Mouse (Mus musculus) lung, postnatal 0 days (tissue): Measurements from ENCODE around the gene Wwc2. TPM values are rescaled to one million over a fixed set of nuclear protein-coding genes. Genes with fewer than 3 reads are reported as not detected.

Experiments
- ATAC-seq: fragments of 200-750 bp; cut with Nextera tagmentation; 2 replicates; pipeline ENCODE4 v1.8.0; 2017; ENCODE audit warnings: moderate library complexity
- DNase-seq: peaks from one replicate; pipeline ENCODE4 v3.0.0-alpha.2; 2016; ENCODE audit warnings: low spot score
- H3K27ac ChIP-seq: fragments of 300-500 bp; sonication (generic); 2 replicates; pipeline ENCODE4 v1.5.1; 2014; ENCODE audit warnings: antibody characterized with exemption, mild to moderate bottlenecking, low read length, mixed read lengths
- H3K27me3 ChIP-seq: fragments of 300-500 bp; sonication (generic); replicated peaks from 2 replicates; pipeline ENCODE4 v1.6.1; 2014; ENCODE audit warnings: low read length, mixed read lengths; ENCODE audit not compliant: insufficient read depth
- H3K36me3 ChIP-seq: fragments of 300-500 bp; sonication (generic); 2 replicates; pipeline ENCODE4 v1.6.1; 2014; ENCODE audit warnings: low read length, mixed read lengths; ENCODE audit not compliant: insufficient read depth
- H3K4me1 ChIP-seq: fragments of 300-500 bp; sonication (generic); 2 replicates; pipeline ENCODE4 v1.6.1; 2014; ENCODE audit warnings: antibody characterized with exemption, low read depth, low read length, mixed read lengths; ENCODE audit not compliant: insufficient read depth
- H3K4me2 ChIP-seq: fragments of 300-500 bp; sonication (generic); replicated peaks from 2 replicates; pipeline ENCODE4 v1.6.1; 2014; ENCODE audit warnings: low read depth, mild to moderate bottlenecking, low read length, moderate library complexity, mixed read lengths
- H3K4me3 ChIP-seq: fragments of 300-500 bp; sonication (generic); 2 replicates; pipeline ENCODE4 v1.5.1; 2014; ENCODE audit warnings: low read depth, low read length
- H3K9ac ChIP-seq: fragments of 300-500 bp; sonication (generic); replicated peaks from 2 replicates; pipeline ENCODE4 v1.6.1; 2014; ENCODE audit warnings: low read depth, mild to moderate bottlenecking
- H3K9me3 ChIP-seq: fragments of 300-500 bp; sonication (generic); 2 replicates; pipeline ENCODE4 v1.6.1; 2016; ENCODE audit warnings: low read length, mixed read lengths
- CTCF ChIP-seq: IDR thresholded peaks from 2 replicates; pipeline ENCODE4 v1.5.1; 2016; ENCODE audit warnings: antibody characterized with exemption, mild to moderate bottlenecking
- EP300 ChIP-seq: IDR thresholded peaks from 2 replicates; pipeline ENCODE4 v1.6.1; 2016; ENCODE audit warnings: antibody characterized with exemption, mild to moderate bottlenecking, control low read depth
- WGBS: fragments of 180-500 bp; shearing (Covaris S2); extraction: QIAGEN DNeasy Blood & Tissue Kit; methylation state at CpG from one replicate; pipeline ENCODE4 v1.1.7; 2014; 5-methylcytosine and 5-hydroxymethylcytosine counted together
- polyA plus RNA-seq: library from polyadenylated mRNA; unstranded; fragments of >200 nt; fragmentation: Nextera tagmentation; extraction: Ambion mirVana; gene quantifications from 2 replicates; pipeline ENCODE4 v1.2.1, GENCODE M21; 2015

Gene Wwc2
- polyA plus RNA-seq = 19.1 and 23.1 TPM in 2 replicates

DNA sequence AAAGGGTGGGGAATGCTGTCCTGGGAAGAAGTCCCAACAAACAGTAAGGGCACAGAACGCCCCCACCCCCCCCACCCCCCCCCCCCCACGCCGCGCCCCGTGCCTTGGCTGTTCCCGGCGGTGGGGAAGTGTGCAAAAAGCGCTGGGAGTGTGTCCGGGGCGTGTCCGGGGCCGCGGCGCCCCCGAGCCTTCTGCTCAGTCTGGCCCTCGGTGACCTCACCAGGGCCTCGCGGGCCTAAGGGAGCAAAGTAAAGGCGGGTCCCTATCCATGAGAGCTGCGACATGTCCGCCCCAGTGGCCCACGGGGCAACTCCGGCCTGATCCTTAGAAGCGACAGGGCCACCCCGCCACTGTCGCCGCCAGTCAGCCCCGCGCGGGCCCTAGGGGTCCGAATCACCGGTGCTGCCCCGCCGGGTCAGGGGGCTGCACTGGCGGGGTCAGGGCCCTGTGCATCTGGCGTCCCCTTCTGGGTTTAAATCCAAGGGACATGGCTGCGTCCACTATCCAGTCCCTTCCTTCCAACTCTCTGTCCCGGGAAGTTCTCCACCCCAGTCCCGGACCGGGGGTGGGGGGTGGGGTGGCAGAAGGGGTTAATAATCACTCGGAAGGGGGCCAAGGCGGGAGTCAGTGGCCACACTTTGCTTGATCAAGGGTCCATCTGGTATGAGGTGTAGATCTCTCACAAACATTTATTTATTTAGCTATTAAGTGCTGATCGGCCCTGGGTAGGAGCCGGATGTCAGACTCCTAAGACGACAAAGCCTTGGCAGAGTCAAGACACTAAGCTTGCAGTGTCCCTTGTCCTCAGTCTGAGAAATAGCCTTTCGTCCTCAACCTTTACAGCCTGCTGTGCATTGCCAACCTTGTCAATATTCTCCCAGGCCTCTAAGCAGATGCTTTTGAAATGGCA, at the start of gene Wwc2:
Gene Wwc2, minus strand, starts transcription at position 14 of the 910 bp plus-strand sequence.
- Histone ChIP-seq H3K4me2 (peak within 1 kb of the TSS; percentile 92), H3K27me3 (no peaks in the 10 kb centered on the region), H3K4me1 (peaks cover 23% of the 10 kb centered on the region; the same call in 1 of the 2 replicates), H3K9me3 (no peaks in the 10 kb centered on the region), H3K36me3 (no peaks in the 10 kb centered on the region), H3K9ac (peak within 1 kb of the TSS; percentile 88), H3K27ac (peak within 1 kb of the TSS; percentile 100), H3K4me3 (peak within 1 kb of the TSS; percentile 87)
- WGBS = 2% methylated on average over 24 of the region's 46 CpGs
- peak; percentile 84 for ATAC-seq
- peak; percentile 92 for DNase-seq
- no peak for TF ChIP-seq EP300

DNA sequence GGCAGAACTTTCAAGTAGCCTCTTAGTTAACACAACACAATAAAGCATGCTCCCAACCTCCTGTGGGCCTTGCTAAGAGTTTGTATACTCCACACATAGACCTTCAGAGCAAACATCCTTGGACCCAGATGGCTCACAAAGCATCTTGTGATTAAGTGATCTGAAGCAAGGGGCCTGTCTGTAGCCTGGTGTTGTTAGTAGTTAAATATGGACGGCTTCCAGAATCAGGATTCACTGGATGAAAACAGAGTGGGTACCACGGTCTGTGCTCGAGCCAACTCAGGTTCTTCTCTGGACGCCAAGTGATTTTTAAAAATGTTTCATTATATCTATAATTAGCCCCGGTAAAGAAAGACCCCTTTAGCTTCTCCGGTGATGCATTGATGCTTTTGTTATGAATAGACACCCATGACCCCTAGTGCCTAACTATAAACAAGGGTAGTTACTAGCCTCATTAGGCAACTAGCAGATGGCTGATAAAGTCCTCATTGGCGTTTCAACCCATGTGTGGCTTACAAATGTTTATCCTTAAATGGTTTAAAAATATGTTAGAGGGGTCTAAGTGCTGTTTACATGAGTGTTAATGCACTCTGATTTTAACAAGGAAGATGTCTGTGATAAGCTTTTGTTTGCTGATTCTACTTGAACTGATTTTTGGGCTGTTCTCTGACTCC, 47.7 kb upstream of the Wwc2 start:
- H3K4me1 ChIP-seq = no peaks in the 10 kb centered on the region
- WGBS = 44% methylated on average over 7 of the region's 7 CpGs
- TF ChIP-seq EP300 (no peak), CTCF (no peak)

DNA sequence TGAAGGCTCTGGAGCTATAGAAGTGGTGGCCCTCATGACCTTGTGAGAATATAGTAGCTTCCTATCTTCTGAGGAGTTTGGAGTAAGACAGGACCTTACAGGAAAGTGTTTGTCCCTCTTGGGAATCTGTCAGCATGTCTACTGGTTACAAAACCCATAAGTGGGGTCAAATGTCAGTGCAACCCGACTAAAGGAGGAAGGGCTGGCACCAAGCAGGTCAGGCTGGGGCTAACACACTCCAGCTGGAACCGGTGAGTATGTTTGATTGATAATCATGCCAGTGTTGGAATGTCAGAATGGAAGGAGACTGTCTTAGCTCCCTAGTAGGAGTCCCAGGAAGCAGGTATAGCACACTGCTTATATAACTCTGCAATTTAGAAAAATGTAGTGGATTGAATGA, 41.3 kb upstream of the Wwc2 start:
- Histone ChIP-seq H3K27ac (no peak overlapping the region), H3K4me3 (no peak overlapping the region), H3K27me3 (no peaks in the 10 kb centered on the region), H3K4me1 (no peaks in the 10 kb centered on the region), H3K9me3 (no peaks in the 10 kb centered on the region), H3K4me2 (no peak overlapping the region), H3K36me3 (no peaks in the 10 kb centered on the region), H3K9ac (no peak overlapping the region)
- TF ChIP-seq CTCF = no peak
- TF ChIP-seq EP300 = no peak
- WGBS = 0% methylated on average over 2 of the region's 2 CpGs
- ATAC-seq (no peak), DNase-seq (no peak)

More for the DNA sequence above, 47.7 kb upstream of the Wwc2 start:
- Histone ChIP-seq H3K27me3 (no peaks in the 10 kb centered on the region), H3K36me3 (no peaks in the 10 kb centered on the region), H3K27ac (no peak overlapping the region), H3K4me3 (no peak overlapping the region), H3K4me2 (no peak overlapping the region), H3K9ac (no peak overlapping the region), H3K9me3 (no peaks in the 10 kb centered on the region)
- DNase-seq = no peak
- no peak for ATAC-seq

DNA sequence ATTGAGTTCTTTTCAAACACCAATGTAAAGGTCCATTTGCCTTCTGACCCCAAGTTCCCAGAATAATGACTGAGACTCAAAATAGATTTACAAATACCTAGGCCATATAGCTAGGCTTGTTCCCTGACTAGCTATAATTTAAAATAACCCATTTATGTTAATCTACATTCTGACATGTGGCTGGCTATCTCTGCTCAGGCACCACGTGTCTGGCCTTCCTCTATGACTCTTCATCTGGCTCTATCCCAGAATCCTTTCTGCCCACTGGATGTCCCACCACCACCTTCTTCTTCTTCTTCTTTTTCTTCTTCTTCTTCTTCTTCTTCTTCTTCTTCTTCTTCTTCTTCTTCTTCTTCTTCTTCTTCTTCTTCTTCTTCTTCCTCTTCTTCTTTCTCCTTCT, 39.9 kb upstream of the Wwc2 start:
- no peak overlapping the region for H3K27ac ChIP-seq
- ATAC-seq (no peak), DNase-seq (no peak)
- no peak for TF ChIP-seq CTCF
- no peak for TF ChIP-seq EP300
- H3K4me3 ChIP-seq = no peak overlapping the region
- no peaks in the 10 kb centered on the region for H3K9me3 ChIP-seq
- no peaks in the 10 kb centered on the region for H3K27me3 ChIP-seq
- no peak overlapping the region for H3K9ac ChIP-seq
- no peak overlapping the region for H3K4me2 ChIP-seq
- H3K4me1 ChIP-seq = no peaks in the 10 kb centered on the region
- WGBS = 59% methylated on average over 1 of the region's 1 CpGs
- no peaks in the 10 kb centered on the region for H3K36me3 ChIP-seq

DNA sequence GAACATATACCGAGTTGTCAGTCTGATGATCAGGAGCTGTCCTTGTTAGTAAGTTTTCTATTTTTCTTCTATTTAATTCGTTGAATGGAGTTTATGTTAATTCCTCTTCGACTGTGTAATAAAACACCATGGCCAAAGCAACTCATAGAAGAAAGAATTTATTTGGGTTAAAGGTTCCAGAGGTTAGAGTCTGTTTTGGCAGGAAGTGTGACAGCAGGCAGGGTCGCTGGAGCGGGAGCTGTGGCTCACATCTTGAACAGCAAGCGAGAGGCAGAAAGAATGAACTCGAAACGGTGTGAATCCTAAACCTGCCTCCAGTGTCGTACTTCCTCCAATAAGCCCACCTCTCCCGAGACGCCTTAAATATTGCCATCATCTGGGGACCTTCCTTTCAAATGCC, 36.1 kb upstream of the Wwc2 start:
- Histone ChIP-seq H3K9me3 (no peaks in the 10 kb centered on the region), H3K9ac (no peak overlapping the region), H3K4me2 (no peak overlapping the region), H3K27ac (no peak overlapping the region), H3K27me3 (no peaks in the 10 kb centered on the region), H3K4me3 (no peak overlapping the region), H3K36me3 (no peaks in the 10 kb centered on the region), H3K4me1 (no peaks in the 10 kb centered on the region)
- TF ChIP-seq EP300 (no peak), CTCF (no peak)
- DNase-seq = no peak
- 56% methylated on average over 11 of the region's 11 CpGs for WGBS
- no peak for ATAC-seq

DNA sequence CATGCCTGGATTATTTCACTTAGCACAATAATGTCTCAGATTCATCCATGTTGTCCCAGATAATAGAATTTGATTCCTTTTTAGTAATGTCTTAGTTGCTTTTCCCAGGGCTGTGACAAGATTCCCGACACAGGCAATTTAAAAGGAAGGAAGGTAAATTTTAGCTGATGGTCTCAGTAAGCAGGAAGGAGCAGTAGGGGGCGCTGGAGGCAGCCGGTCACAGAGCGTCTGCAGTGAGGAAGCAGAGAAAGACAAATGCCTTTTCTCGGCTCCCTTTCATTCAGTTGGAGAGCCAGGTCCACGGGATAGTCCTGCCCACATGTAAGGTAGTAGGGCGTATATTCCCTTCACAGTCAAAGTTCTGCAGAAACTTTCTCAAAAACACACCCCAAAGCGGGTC, 32.5 kb upstream of the Wwc2 start:
- Histone ChIP-seq H3K9me3 (no peaks in the 10 kb centered on the region), H3K36me3 (no peaks in the 10 kb centered on the region), H3K4me1 (no peaks in the 10 kb centered on the region), H3K4me3 (no peak overlapping the region), H3K9ac (no peak overlapping the region), H3K27ac (no peak overlapping the region), H3K27me3 (no peaks in the 10 kb centered on the region), H3K4me2 (no peak overlapping the region)
- no peak for TF ChIP-seq EP300
- peak; percentile 26; the same call in 1 of the 2 replicates for TF ChIP-seq CTCF
- DNase-seq (no peak), ATAC-seq (no peak)
- WGBS = 69% methylated on average over 8 of the region's 8 CpGs
